Mouse (Mus musculus) heart, embryonic 11.5 days (tissue): ENCODE results near the gene Glt28d2. TPM values are rescaled to one million over a fixed set of nuclear protein-coding genes. Genes with fewer than 3 reads are reported as not detected.
A peak's percentile ranks its signal among the peaks of the same experiment; 100 is the strongest.

Experiments used
- ATAC-seq: fragments of 200-750 bp; cut with Nextera tagmentation; replicated peaks from 2 replicates; pipeline ENCODE4 v1.8.0; 2017; ENCODE audit warnings: moderate library complexity; ENCODE audit not compliant: insufficient number of reproducible peaks, low FRiP score, low TSS enrichment
- H3K27ac ChIP-seq: fragments of 300-500 bp; sonication (generic); 2 replicates; pipeline ENCODE4 v1.5.1; 2014; ENCODE audit warnings: mild to moderate bottlenecking, low read depth, low read length
- H3K27me3 ChIP-seq: fragments of 300-500 bp; sonication (generic); 2 replicates; pipeline ENCODE4 v1.6.1; 2014; ENCODE audit warnings: mild to moderate bottlenecking, low read length, mixed read lengths; ENCODE audit not compliant: control insufficient read depth, insufficient read depth
- H3K36me3 ChIP-seq: fragments of 300-500 bp; sonication (generic); 2 replicates; pipeline ENCODE4 v1.6.1; 2014; ENCODE audit warnings: mild to moderate bottlenecking, low read length, moderate library complexity, mixed read lengths; ENCODE audit not compliant: control insufficient read depth, insufficient read depth
- H3K4me1 ChIP-seq: fragments of 300-500 bp; sonication (generic); 2 replicates; pipeline ENCODE4 v1.6.1; 2014; ENCODE audit warnings: low read length; ENCODE audit not compliant: control insufficient read depth, insufficient read depth
- H3K4me2 ChIP-seq: fragments of 300-500 bp; sonication (generic); 2 replicates; pipeline ENCODE4 v1.6.1; 2014; ENCODE audit warnings: mild to moderate bottlenecking, moderate library complexity
- H3K4me3 ChIP-seq: fragments of 300-500 bp; sonication (generic); 2 replicates; pipeline ENCODE4 v1.5.1; 2014; ENCODE audit warnings: low read depth, low read length
- H3K9ac ChIP-seq: fragments of 300-500 bp; sonication (generic); 2 replicates; pipeline ENCODE4 v1.6.1; 2014; ENCODE audit warnings: mild to moderate bottlenecking, low read depth, low read length, moderate library complexity
- H3K9me3 ChIP-seq: fragments of 300-500 bp; sonication (generic); replicated peaks from 2 replicates; pipeline ENCODE4 v1.6.1; 2016; ENCODE audit warnings: low read length; ENCODE audit not compliant: control insufficient read depth
- WGBS: fragments of 180-500 bp; shearing (Covaris S2); extraction: QIAGEN DNeasy Blood & Tissue Kit; methylation state at CpG from one replicate; pipeline ENCODE4 v1.1.7; 2014; ENCODE audit not compliant: insufficient replicate concordance; 5-methylcytosine and 5-hydroxymethylcytosine counted together
- polyA plus RNA-seq: library from polyadenylated mRNA; unstranded; fragments of >200 nt; fragmentation: Nextera tagmentation; extraction: Ambion mirVana; gene quantifications from 2 replicates; pipeline ENCODE4 v1.2.1, GENCODE M21; 2014

Glt28d2 gene
- 0.93 and 1.2 TPM in 2 replicates for polyA plus RNA-seq

DNA sequence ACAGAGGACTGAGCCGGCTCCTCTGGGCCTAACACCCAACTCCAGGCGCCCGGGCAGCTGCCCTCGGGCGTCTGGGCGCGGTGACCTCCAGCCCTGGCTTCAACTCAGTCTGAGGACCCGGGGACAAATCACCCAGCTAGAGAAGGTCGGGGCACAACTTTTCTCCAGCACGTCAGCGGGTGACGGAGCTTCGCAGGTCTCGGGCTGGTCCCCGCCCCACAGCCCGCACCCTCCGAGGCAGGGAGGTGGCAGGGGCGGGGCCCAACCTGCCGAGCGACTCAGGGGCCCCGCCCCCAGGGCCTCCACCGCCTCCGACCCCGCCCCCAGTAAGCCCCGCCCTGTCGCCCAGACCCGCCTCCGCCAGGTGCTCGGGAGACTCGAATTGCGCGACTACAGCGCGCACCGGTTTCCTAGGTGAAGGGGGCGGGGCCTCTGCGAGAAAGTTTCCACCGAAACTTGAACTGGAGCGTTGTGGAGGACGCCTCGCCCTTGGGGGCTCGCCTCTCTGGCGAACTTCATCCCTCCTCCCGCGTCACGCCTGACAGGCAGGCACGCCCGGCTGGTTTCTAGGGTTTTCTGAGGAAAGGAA, at the start of gene Glt28d2, which contains the start of gene Gm37240:
TSS of gene Glt28d2 (minus strand) at position 278 of the 589 bp plus-strand sequence.
TSS of gene Gm37240 (minus strand) at position 280 of the 589 bp plus-strand sequence.
- Histone ChIP-seq H3K27ac (peak within 1 kb of the TSS; percentile 43; the same call in 1 of the 2 replicates), H3K9me3 (no peaks in the 10 kb centered on the region), H3K4me2 (peak within 1 kb of the TSS; percentile 65), H3K4me1 (peaks cover 9% of the 10 kb centered on the region), H3K9ac (peak within 1 kb of the TSS; percentile 62), H3K27me3 (peaks cover 6% of the 10 kb centered on the region), H3K36me3 (no peaks in the 10 kb centered on the region), H3K4me3 (peak within 1 kb of the TSS; percentile 50)
- peak; percentile 94 for ATAC-seq
- WGBS: under 1% methylated on average over 48 of the region's 48 CpGs

DNA sequence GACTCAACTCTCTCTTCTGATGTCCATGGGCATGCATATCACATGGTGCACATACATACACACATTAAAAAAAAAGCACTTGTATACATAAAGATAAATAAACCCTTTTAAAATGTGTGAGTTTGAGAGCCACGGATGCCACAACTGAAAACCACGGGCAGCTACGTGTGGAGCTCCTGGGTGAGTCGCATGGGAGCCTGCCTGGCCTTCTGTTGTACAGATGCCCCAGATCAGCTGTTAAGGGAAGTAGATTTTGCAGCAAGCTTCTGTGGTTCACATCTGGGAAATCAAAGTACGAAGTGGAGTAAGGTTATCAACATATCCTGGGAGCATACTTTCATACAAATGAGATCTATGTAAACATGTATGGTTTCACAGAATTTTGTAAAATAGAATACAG, 46.3 kb upstream of the Glt28d2 start:
- H3K9me3 ChIP-seq: no peaks in the 10 kb centered on the region
- no peak overlapping the region for H3K4me3 ChIP-seq
- no peaks in the 10 kb centered on the region for H3K4me1 ChIP-seq
- H3K4me2 ChIP-seq: no peak overlapping the region
- H3K9ac ChIP-seq: no peak overlapping the region
- H3K27ac ChIP-seq: no peak overlapping the region
- ATAC-seq: no peak
- no peaks in the 10 kb centered on the region for H3K36me3 ChIP-seq
- no peaks in the 10 kb centered on the region for H3K27me3 ChIP-seq
- WGBS: 89% methylated on average over 5 of the region's 5 CpGs

DNA sequence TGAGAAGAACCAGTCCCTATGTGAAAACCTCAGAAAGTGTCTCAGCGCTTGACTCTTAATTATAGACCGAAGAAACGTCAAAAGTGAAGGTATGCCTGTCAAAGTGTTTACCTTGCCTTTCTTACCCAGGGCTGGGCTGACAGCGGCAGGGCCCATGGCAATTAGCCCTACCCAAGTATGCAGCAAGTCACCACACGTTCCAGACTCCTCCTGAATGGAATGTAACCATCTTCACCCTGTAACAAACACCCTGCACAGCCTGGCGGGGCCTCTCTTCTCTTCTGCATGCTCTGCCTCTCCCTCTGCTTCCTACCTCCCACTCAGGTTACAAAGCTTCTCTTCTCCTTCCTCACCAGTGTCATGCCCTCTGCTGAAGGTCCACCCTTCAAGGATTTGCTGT, 44.5 kb upstream of the Glt28d2 start:
- H3K27ac ChIP-seq: no peak overlapping the region

DNA sequence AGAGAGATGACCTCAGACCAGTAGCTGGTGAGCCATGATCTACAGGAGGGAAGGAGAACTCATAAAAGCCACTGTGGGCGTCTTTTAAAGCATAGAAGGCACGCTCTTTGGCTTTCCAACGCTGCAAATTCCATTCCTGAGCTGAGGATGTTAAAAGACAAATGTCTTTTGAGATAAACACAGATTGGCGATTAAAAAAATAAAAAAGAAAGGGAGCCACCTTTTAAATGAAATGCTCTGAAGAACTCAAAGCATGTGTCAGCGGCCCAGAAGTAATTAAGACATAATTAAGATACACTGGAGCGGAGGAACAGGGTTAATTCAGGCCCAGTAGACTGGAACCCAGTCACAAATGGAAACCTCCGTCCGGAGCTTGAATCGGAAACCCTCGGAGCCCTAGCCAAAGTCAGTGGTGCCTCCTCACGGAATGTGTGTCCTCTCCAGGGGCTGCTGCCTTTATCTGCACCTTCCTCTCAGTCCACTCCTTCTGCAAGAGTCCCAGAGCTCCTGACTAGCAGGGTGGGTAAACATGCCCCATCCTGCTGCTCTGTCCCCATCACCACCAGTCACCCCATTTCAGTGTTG, 43.4 kb upstream of the Glt28d2 start:
- H3K4me1 ChIP-seq: no peaks in the 10 kb centered on the region
- no peak overlapping the region for H3K4me2 ChIP-seq
- no peaks in the 10 kb centered on the region for H3K27me3 ChIP-seq
- WGBS: 74% methylated on average over 11 of the region's 11 CpGs
- no peaks in the 10 kb centered on the region for H3K9me3 ChIP-seq
- no peaks in the 10 kb centered on the region for H3K36me3 ChIP-seq
- H3K27ac ChIP-seq: no peak overlapping the region
- no peak overlapping the region for H3K9ac ChIP-seq
- no peak for ATAC-seq
- no peak overlapping the region for H3K4me3 ChIP-seq

More for the DNA sequence above, 44.5 kb upstream of the Glt28d2 start:
- Histone ChIP-seq H3K4me2 (no peak overlapping the region), H3K4me3 (no peak overlapping the region), H3K27me3 (no peaks in the 10 kb centered on the region), H3K4me1 (no peaks in the 10 kb centered on the region), H3K9me3 (no peaks in the 10 kb centered on the region), H3K9ac (no peak overlapping the region), H3K36me3 (no peaks in the 10 kb centered on the region)
- 65% methylated on average over 6 of the region's 6 CpGs for WGBS
- ATAC-seq: no peak

DNA sequence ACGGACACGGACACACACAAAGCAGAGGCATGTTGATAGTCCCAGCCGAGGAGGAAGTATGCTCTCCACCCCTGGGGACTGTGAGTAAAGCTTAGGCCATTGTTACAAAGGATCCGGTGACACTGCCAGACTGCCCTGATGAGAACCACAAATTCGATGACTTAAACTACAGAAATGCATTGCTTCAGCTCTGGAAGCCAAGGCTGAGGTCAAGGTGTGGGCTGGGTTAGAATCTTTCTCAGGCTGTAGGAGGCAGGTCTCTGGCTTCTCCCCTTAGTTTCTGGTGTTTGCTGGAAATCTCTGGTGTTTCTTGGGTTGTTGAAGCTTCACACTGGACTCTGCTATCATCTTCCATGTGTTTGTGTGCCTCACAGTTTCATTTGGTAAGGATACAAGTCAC, 42.4 kb upstream of the Glt28d2 start:
- no peaks in the 10 kb centered on the region for H3K27me3 ChIP-seq
- H3K4me2 ChIP-seq: no peak overlapping the region
- 72% methylated on average over 5 of the region's 5 CpGs for WGBS
- H3K9ac ChIP-seq: no peak overlapping the region
- H3K9me3 ChIP-seq: no peaks in the 10 kb centered on the region
- no peak overlapping the region for H3K4me3 ChIP-seq
- H3K27ac ChIP-seq: no peak overlapping the region
- H3K36me3 ChIP-seq: no peaks in the 10 kb centered on the region
- ATAC-seq: no peak
- no peaks in the 10 kb centered on the region for H3K4me1 ChIP-seq

DNA sequence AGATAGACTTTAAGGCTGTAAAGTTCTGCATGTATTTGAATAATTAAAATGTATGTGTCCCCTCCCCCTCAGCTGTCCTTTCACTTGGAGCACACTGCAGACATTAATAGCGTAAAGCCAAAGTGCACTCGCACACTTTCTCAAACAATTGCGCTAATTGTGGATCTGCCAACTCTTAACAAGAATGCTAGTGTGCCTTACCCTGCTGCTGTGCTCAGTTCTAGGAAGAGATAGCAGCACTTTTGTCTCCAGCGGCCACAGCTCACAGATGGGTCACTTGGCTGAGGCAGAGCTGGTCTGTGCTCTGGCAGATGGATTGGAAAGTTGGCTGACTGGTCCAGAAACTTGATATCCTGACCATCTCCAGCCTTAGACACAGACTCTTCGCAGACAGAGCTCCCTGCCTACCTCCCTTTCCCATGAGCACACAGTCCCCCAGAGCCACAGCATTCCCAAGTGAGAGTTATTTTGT, 40.9 kb upstream of the Glt28d2 start:
- Histone ChIP-seq H3K27ac (no peak overlapping the region), H3K4me1 (no peaks in the 10 kb centered on the region), H3K4me3 (no peak overlapping the region), H3K36me3 (no peaks in the 10 kb centered on the region), H3K4me2 (no peak overlapping the region), H3K27me3 (no peaks in the 10 kb centered on the region), H3K9me3 (no peaks in the 10 kb centered on the region), H3K9ac (no peak overlapping the region)
- no peak for ATAC-seq
- WGBS: 65% methylated on average over 5 of the region's 5 CpGs

DNA sequence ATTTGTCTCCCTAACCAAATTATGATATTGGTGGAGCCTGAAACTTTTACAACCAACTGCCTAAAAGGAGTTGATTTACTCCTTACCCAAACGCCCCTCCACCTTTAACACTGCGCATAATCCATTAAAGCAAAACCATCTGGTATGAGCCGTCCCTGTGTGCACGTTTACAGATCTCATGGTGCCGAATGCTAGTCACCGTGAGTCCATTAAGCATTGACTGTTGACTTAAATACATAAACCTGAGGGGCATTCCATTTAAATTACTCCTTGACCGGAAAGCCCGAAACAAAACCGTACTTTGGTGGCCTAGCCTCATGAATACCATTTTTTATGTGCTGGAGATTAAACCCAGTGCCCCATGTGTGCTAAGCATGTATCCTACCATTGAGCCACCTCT, 40.0 kb upstream of the Glt28d2 start:
- no peaks in the 10 kb centered on the region for H3K9me3 ChIP-seq
- no peak for ATAC-seq

DNA sequence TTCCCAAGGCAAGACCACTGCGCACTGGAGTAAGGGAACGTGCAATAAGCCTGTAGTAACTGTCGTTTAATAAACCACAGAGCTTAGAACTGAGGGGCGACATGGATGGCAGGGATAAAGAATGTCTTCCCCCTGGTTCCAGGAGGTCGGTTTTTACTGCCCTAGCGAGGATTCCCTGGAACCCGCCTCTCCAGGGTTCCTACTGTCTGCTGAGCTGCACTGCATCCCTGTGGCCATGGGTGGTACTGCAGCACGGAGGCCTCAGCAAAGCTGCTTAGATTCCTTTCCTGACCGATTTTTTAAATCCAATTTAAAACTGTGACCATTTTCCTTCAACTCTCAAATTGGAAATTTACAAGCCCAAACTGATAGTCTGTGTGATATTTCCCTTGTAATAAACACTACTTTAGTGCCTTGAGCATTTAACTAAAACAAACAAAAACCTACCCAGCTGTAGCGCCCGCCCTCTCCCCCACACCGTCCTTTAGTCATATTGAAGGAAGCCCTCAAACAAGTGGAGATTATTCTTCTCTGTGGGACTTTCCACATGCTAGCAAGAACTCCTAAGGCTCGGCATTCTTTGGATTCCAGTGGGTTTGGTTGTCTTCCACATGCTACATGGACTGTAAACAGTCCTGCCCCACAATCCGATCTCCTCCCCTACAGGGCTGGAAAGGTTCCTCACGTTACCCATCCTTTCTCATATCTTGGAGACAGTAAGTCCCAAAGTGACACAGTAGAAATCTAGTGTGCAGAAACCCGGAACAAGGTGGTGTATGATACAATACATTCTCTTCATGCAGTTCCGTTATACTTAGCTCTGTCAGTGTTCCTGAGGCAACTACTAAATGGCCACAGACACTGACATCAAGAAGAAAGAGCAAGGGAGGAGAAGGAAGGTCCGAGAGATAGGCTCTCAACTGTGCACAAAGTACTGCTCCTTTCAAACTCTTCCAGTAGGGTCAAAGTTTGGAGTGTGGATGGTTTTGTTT, 36.9 kb upstream of the Glt28d2 start:
- ATAC-seq: no peak
- Histone ChIP-seq H3K27me3 (no peaks in the 10 kb centered on the region), H3K9ac (no peak overlapping the region), H3K36me3 (no peaks in the 10 kb centered on the region), H3K4me1 (no peaks in the 10 kb centered on the region), H3K4me2 (no peak overlapping the region), H3K4me3 (no peak overlapping the region), H3K9me3 (no peaks in the 10 kb centered on the region), H3K27ac (no peak overlapping the region)
- 42% methylated on average over 18 of the region's 18 CpGs for WGBS

More for the DNA sequence above, 40.0 kb upstream of the Glt28d2 start:
- 79% methylated on average over 9 of the region's 9 CpGs for WGBS
- Histone ChIP-seq H3K27ac (no peak overlapping the region), H3K27me3 (no peaks in the 10 kb centered on the region), H3K4me2 (no peak overlapping the region), H3K4me3 (no peak overlapping the region), H3K4me1 (no peaks in the 10 kb centered on the region), H3K36me3 (no peaks in the 10 kb centered on the region), H3K9ac (no peak overlapping the region)
